Mouse (Mus musculus) adrenal gland, postnatal 4 days (tissue): ENCODE measurements around the gene 4933427I04Rik. TPM values are rescaled to one million over a fixed set of nuclear protein-coding genes. Genes with fewer than 3 reads are reported as not detected.

ENCODE experiments used
- total RNA-seq, 2 experiments: library from RNA; stranded (reverse); gene quantifications; 2 replicates each; pipeline ENCODE4 v1.2.3; 2021

Gene 4933427I04Rik
- total RNA-seq, 2 experiments from 2014 or later = not detected

Other genes starting within 250 kb of the 4933427I04Rik start
- 100 to 1,000 TPM; 176 to 202 TPM for gene Macf1, start 175.3 kb upstream of the 4933427I04Rik start, total RNA-seq
- 100 to 1,000 TPM; 170 to 195 TPM for gene Ndufs5, start 141.5 kb upstream of the 4933427I04Rik start, total RNA-seq
- gene Akirin1, start 109.3 kb upstream of the 4933427I04Rik start, total RNA-seq = 10 to 100 TPM; 47.0 to 53.5 TPM
- gene Rhbdl2, start 71.8 kb upstream of the 4933427I04Rik start, total RNA-seq = 1 to 10 TPM; 2.3 to 3.2 TPM
- 10 to 100 TPM; 48.5 to 51.5 TPM for gene Mycbp, start 45.2 kb downstream of the 4933427I04Rik start, total RNA-seq
- 10 to 100 TPM; 69.0 to 70.6 TPM for gene Rragc, start 57.8 kb downstream of the 4933427I04Rik start, total RNA-seq
- not detected for gene 4930535I16Rik, start 58.3 kb downstream of the 4933427I04Rik start, total RNA-seq